Mouse (Mus musculus): ENCODE data around the gene Rap1b.

DNA sequence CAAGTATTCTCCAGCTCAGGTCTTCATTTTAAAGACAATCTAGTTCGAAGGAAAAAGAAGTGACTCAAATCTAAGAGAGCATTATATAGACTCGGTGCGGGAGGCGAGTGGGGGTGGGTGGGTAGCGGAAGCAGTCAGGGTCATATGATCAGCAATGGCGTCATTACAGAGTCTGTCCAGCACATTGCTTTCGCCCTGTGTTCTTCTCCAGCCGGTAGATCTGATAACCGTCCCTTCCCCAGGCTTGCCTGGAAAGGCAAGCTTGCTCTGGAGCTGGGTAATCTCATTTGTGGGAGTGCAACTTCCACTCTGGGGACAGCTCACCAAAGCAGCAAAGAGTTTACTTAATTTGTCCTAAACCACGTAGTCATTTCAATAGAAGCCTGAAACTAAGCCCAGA lies 26.6 kb upstream of the Rap1b start:
- TF ChIP-seq CTCF (IDR thresholded peaks at IDR 0.05; ENCODE audit: insufficient read depth, low read depth, low read length) (no peak), POLR2A (IDR thresholded peaks at IDR 0.05; ENCODE audit: insufficient read depth, low read depth, low read length) (no peak)

All from olfactory bulb, adult 2 months (tissue).